Mouse (Mus musculus) midbrain, embryonic 10.5 days (tissue): ENCODE results near the gene Spem1. TPM values are rescaled to one million over a fixed set of nuclear protein-coding genes. Genes with fewer than 3 reads are reported as not detected.

Experiments used
- polyA plus RNA-seq: library from polyadenylated mRNA; unstranded; fragments of >200 nt; fragmentation: Nextera tagmentation; extraction: Ambion mirVana; gene quantifications from 2 replicates; pipeline ENCODE4 v1.2.1, GENCODE M21; 2016

Gene Spem1
- polyA plus RNA-seq, 1 experiment from 2014 or later: 0.19 TPM

Other genes starting within 250 kb of the Spem1 start
- 45.0 and 50.7 TPM in 2 replicates for gene Wrap53, start 241.9 kb downstream of the Spem1 start, polyA plus RNA-seq
- gene Trp53, start 241.8 kb downstream of the Spem1 start, polyA plus RNA-seq: 148 and 166 TPM in 2 replicates
- 6.0 and 8.6 TPM in 2 replicates for gene Atp1b2, start 216.2 kb downstream of the Spem1 start, polyA plus RNA-seq
- not detected in 2 replicates for gene Shbg, start 204.3 kb downstream of the Spem1 start, polyA plus RNA-seq
- gene Sat2, start 200.2 kb downstream of the Spem1 start, polyA plus RNA-seq: 16.1 and 20.6 TPM in 2 replicates
- gene Fxr2, start 189.2 kb downstream of the Spem1 start, polyA plus RNA-seq: 36.2 and 39.1 TPM in 2 replicates
- 0.16 TPM in 1 of 2 replicates, not detected in the other for gene Sox15, start 166.9 kb downstream of the Spem1 start, polyA plus RNA-seq
- 85.1 and 86.2 TPM in 2 replicates for gene Mpdu1, start 159.5 kb downstream of the Spem1 start, polyA plus RNA-seq
- gene Cd68, start 156.0 kb downstream of the Spem1 start, polyA plus RNA-seq: 7.0 and 7.4 TPM in 2 replicates
- 710 and 716 TPM in 2 replicates for gene Eif4a1, start 149.8 kb downstream of the Spem1 start, polyA plus RNA-seq
- gene Senp3, start 140.1 kb downstream of the Spem1 start, polyA plus RNA-seq: 112 and 114 TPM in 2 replicates
- gene Tnfsf13, start 136.4 kb downstream of the Spem1 start, polyA plus RNA-seq: 0.11 and 0.30 TPM in 2 replicates
- 1.2 and 1.4 TPM in 2 replicates for gene Tnfsf12, start 126.3 kb downstream of the Spem1 start, polyA plus RNA-seq
- gene Tnfsfm13, start 126.1 kb downstream of the Spem1 start, polyA plus RNA-seq: 1.0 and 1.3 TPM in 2 replicates
- gene Polr2a, start 63.5 kb downstream of the Spem1 start, polyA plus RNA-seq: 25.6 and 32.2 TPM in 2 replicates
- gene Slc35g3, start 60.2 kb downstream of the Spem1 start, polyA plus RNA-seq: 0.09 TPM in 1 of 2 replicates, not detected in the other
- gene Zbtb4, start 56.3 kb downstream of the Spem1 start, polyA plus RNA-seq: 0.64 and 0.91 TPM in 2 replicates
- 1.1 TPM in 2 replicates for gene Chrnb1, start 26.2 kb downstream of the Spem1 start, polyA plus RNA-seq
- gene Fgf11, start 20.3 kb downstream of the Spem1 start, polyA plus RNA-seq: 1.0 and 1.4 TPM in 2 replicates
- 0.90 and 0.99 TPM in 2 replicates for gene Tmem102, start 16.6 kb downstream of the Spem1 start, polyA plus RNA-seq
- gene Gm39566, start 6.9 kb downstream of the Spem1 start, polyA plus RNA-seq: not detected in 2 replicates
- not detected in 2 replicates for gene Spem2, start 3.7 kb downstream of the Spem1 start, polyA plus RNA-seq
- 6.1 and 8.6 TPM in 2 replicates for gene Nlgn2, start 15.6 kb upstream of the Spem1 start, polyA plus RNA-seq
- 345 and 346 TPM in 2 replicates for gene Tmem256, start 16.3 kb upstream of the Spem1 start, polyA plus RNA-seq
- gene Plscr3, start 24.2 kb upstream of the Spem1 start, polyA plus RNA-seq: 70.4 and 81.8 TPM in 2 replicates
- gene Tnk1, start 36.5 kb upstream of the Spem1 start, polyA plus RNA-seq: 0.41 and 0.44 TPM in 2 replicates
- gene Tmem95, start 55.8 kb upstream of the Spem1 start, polyA plus RNA-seq: not detected in 2 replicates
- gene Kctd11, start 59.2 kb upstream of the Spem1 start, polyA plus RNA-seq: 6.4 and 7.0 TPM in 2 replicates
- 1.0 and 1.2 TPM in 2 replicates for gene Acap1, start 73.4 kb upstream of the Spem1 start, polyA plus RNA-seq
- 14.8 and 20.5 TPM in 2 replicates for gene 2810408A11Rik, start 78.8 kb upstream of the Spem1 start, polyA plus RNA-seq
- 12.8 and 14.3 TPM in 2 replicates for gene Neurl4, start 78.9 kb upstream of the Spem1 start, polyA plus RNA-seq
- 98.4 and 111 TPM in 2 replicates for gene Gps2, start 91.7 kb upstream of the Spem1 start, polyA plus RNA-seq
- gene Eif5a, start 99.8 kb upstream of the Spem1 start, polyA plus RNA-seq: 2,258 and 2,701 TPM in 2 replicates
- gene Ybx2, start 113.6 kb upstream of the Spem1 start, polyA plus RNA-seq: 2.4 and 2.8 TPM in 2 replicates
- gene Slc2a4, start 126.0 kb upstream of the Spem1 start, polyA plus RNA-seq: 12.6 and 12.8 TPM in 2 replicates
- gene Cldn7, start 142.6 kb upstream of the Spem1 start, polyA plus RNA-seq: 7.1 and 7.6 TPM in 2 replicates
- gene Ctdnep1, start 159.0 kb upstream of the Spem1 start, polyA plus RNA-seq: 20.5 and 26.3 TPM in 2 replicates
- gene Elp5, start 160.3 kb upstream of the Spem1 start, polyA plus RNA-seq: 151 and 155 TPM in 2 replicates
- gene Gabarap, start 169.0 kb upstream of the Spem1 start, polyA plus RNA-seq: 409 and 454 TPM in 2 replicates
- gene Phf23, start 173.6 kb upstream of the Spem1 start, polyA plus RNA-seq: 95.1 and 96.3 TPM in 2 replicates
- 52.1 and 54.1 TPM in 2 replicates for gene Dvl2, start 178.4 kb upstream of the Spem1 start, polyA plus RNA-seq
- gene Acadvl, start 193.2 kb upstream of the Spem1 start, polyA plus RNA-seq: 42.2 and 48.6 TPM in 2 replicates
- 16.6 and 23.8 TPM in 2 replicates for gene Dlg4, start 194.8 kb upstream of the Spem1 start, polyA plus RNA-seq
- 0.58 and 0.73 TPM in 2 replicates for gene Asgr1, start 231.9 kb upstream of the Spem1 start, polyA plus RNA-seq